Mouse (Mus musculus): ENCODE results near the gene Nfatc4.

GRCm38 (mm10) chr14:55787731-55788130 lies 35.2 kb upstream of the Nfatc4 start:
- TF ChIP-seq TAL1 (IDR thresholded peaks at IDR 0.05; ENCODE audit: low read length) (no peak), GATA1 (IDR thresholded peaks at IDR 0.05; ENCODE audit: low read length) (no peak)

All from erythroblast, embryonic 14.5 days (primary cell).